Mouse (Mus musculus) MEL (cell line): ENCODE measurements at regions not wholly inside any gene's neighbourhood (a gene's known extent, or its start where the extent isn't known, plus 50 kb on each side); places are given as distances from the start of the nearest gene placed in this dataset.

ENCODE experiments used
- DNase-seq: peaks from one replicate; pipeline ENCODE4 v3.0.0; 2011; ENCODE audit warnings: low read depth, low spot score
- H3K27ac ChIP-seq: 2 replicates; pipeline ENCODE4 v1.5.1; 2012; ENCODE audit warnings: low read depth, mild to moderate bottlenecking, control low read depth, low read length, moderate library complexity; ENCODE audit not compliant: control insufficient read depth
- H3K27me3 ChIP-seq, 2 experiments: fragments of 150-350 bp in 1 of 2; sonication (generic) in 1 of 2; 2 replicates each; pipeline ENCODE4 v1.6.1; 2012; ENCODE audit warnings: low read length in 2 of 2, mild to moderate bottlenecking in 2 of 2, improper control_type of control experiment in 1 of 2, moderate library complexity in 1 of 2; ENCODE audit not compliant: insufficient read depth in 2 of 2, control insufficient read depth in 1 of 2
- H3K36me3 ChIP-seq, 2 experiments: 2 replicates each; pipeline ENCODE4 v1.6.1; 2012 to 2014; ENCODE audit warnings: low read length in 2 of 2, improper control_type of control experiment in 1 of 2, inconsistent platforms in 1 of 2, mild to moderate bottlenecking in 1 of 2; ENCODE audit not compliant: insufficient read depth in 2 of 2, control insufficient read depth in 1 of 2
- H3K4me1 ChIP-seq, 2 experiments: fragments of 150-350 bp in 1 of 2; sonication (generic) in 1 of 2; 2 replicates each; pipeline ENCODE4 v1.6.1; 2012; ENCODE audit warnings: low read length in 2 of 2, improper control_type of control experiment in 1 of 2, mild to moderate bottlenecking in 1 of 2; ENCODE audit not compliant: insufficient read depth in 2 of 2, control insufficient read depth in 1 of 2
- H3K4me3 ChIP-seq, 2 experiments: fragments of 150-350 bp in 1 of 2; sonication (generic) in 1 of 2; 2 replicates each; pipeline ENCODE4 v1.5.1; 2012; ENCODE audit warnings: low read depth in 2 of 2, low read length in 2 of 2, mild to moderate bottlenecking in 2 of 2, moderate library complexity in 2 of 2, control low read depth in 1 of 2, improper control_type of control experiment in 1 of 2; ENCODE audit not compliant: control insufficient read depth in 1 of 2, insufficient read depth in 1 of 2
- H3K79me2 ChIP-seq: 2 replicates; pipeline ENCODE4 v1.6.1; 2012; ENCODE audit warnings: mild to moderate bottlenecking, low read length, moderate library complexity; ENCODE audit not compliant: control insufficient read depth, poor library complexity, insufficient read depth
- H3K9ac ChIP-seq: 2 replicates; pipeline ENCODE4 v1.6.1; 2012; ENCODE audit warnings: low read depth, mild to moderate bottlenecking, control low read depth, low read length, moderate library complexity; ENCODE audit not compliant: control insufficient read depth, poor library complexity, severe bottlenecking
- H3K9me3 ChIP-seq: fragments of 150-350 bp; sonication (generic); replicated peaks from 2 replicates; pipeline ENCODE4 v1.6.1; 2012; ENCODE audit warnings: mild to moderate bottlenecking, low read length, improper control_type of control experiment, moderate library complexity; ENCODE audit not compliant: insufficient read depth
- CHD2 ChIP-seq: IDR thresholded peaks from 2 replicates; pipeline ENCODE4 v1.6.1; 2011; ENCODE audit warnings: low read length, improper control_type of control experiment
- CTCF ChIP-seq, 3 experiments: IDR thresholded peaks in 2 of 3; conservative IDR thresholded peaks in 1 of 3; 2 replicates each; pipeline ENCODE4 v1.5.1; 2011 to 2012; ENCODE audit warnings: low read length in 3 of 3, low read depth in 2 of 3, mild to moderate bottlenecking in 2 of 3, improper control_type of control experiment in 1 of 3, inconsistent platforms in 1 of 3, mixed read lengths in 1 of 3, moderate library complexity in 1 of 3; ENCODE audit not compliant: control insufficient read depth in 1 of 3, insufficient read depth in 1 of 3, poor library complexity in 1 of 3, severe bottlenecking in 1 of 3
- E2F4 ChIP-seq: IDR thresholded peaks from 2 replicates; pipeline ENCODE4 v1.6.1; 2011; ENCODE audit warnings: low read depth, low read length, improper control_type of control experiment, borderline replicate concordance
- GATA1 ChIP-seq: IDR thresholded peaks from 2 replicates; pipeline ENCODE4 v1.6.1; 2011; ENCODE audit warnings: low read depth, low read length, improper control_type of control experiment
- HCFC1 ChIP-seq: IDR thresholded peaks from 2 replicates; pipeline ENCODE4 v1.6.1; 2012; ENCODE audit warnings: low read depth, mild to moderate bottlenecking, inconsistent platforms, low read length, improper control_type of control experiment, moderate library complexity
- JUND ChIP-seq: IDR thresholded peaks from 2 replicates; pipeline ENCODE4 v1.6.1; 2011; ENCODE audit warnings: low read depth, mild to moderate bottlenecking, improper control_type of control experiment, low read length
- MAX ChIP-seq: IDR thresholded peaks from 2 replicates; pipeline ENCODE4 v1.6.1; 2011; ENCODE audit warnings: low read length, improper control_type of control experiment
- MXI1 ChIP-seq: IDR thresholded peaks from 2 replicates; pipeline ENCODE4 v1.6.1; 2011; ENCODE audit warnings: mild to moderate bottlenecking, low read depth, low read length, improper control_type of control experiment
- MYB ChIP-seq: IDR thresholded peaks from 2 replicates; pipeline ENCODE4 v1.6.1; 2011; ENCODE audit warnings: mild to moderate bottlenecking, low read depth, low read length, improper control_type of control experiment
- RCOR1 ChIP-seq: IDR thresholded peaks from 2 replicates; pipeline ENCODE4 v1.6.1; 2012; ENCODE audit warnings: low read depth, mild to moderate bottlenecking, inconsistent platforms, low read length, improper control_type of control experiment
- SMC3 ChIP-seq: IDR thresholded peaks from 2 replicates; pipeline ENCODE4 v1.6.1; 2011; ENCODE audit warnings: low read depth, low read length, improper control_type of control experiment
- TAL1 ChIP-seq: IDR thresholded peaks from 2 replicates; pipeline ENCODE4 v1.6.1; 2012; ENCODE audit warnings: mild to moderate bottlenecking, inconsistent platforms, low read length, moderate library complexity, mixed read lengths
- TBP ChIP-seq: IDR thresholded peaks from 2 replicates; pipeline ENCODE4 v1.8.0; 2011; ENCODE audit warnings: low read depth, low read length, improper control_type of control experiment
- TCF12 ChIP-seq: IDR thresholded peaks from 2 replicates; pipeline ENCODE4 v1.6.1; 2014; ENCODE audit warnings: low read depth, mild to moderate bottlenecking, inconsistent platforms, low read length, improper control_type of control experiment, moderate library complexity
- USF2 ChIP-seq, 2 experiments: IDR thresholded peaks; 2 replicates each; pipeline ENCODE4 v1.6.1; 2011 to 2012; ENCODE audit warnings: improper control_type of control experiment in 2 of 2, low read length in 2 of 2, borderline replicate concordance in 1 of 2, inconsistent platforms in 1 of 2, low read depth in 1 of 2, mild to moderate bottlenecking in 1 of 2; ENCODE audit not compliant: insufficient read depth in 1 of 2
- ZKSCAN1 ChIP-seq: IDR thresholded peaks from 2 replicates; pipeline ENCODE4 v1.6.1; 2012; ENCODE audit warnings: low read depth, mild to moderate bottlenecking, inconsistent platforms, low read length, improper control_type of control experiment, moderate library complexity
- ZMIZ1 ChIP-seq: IDR thresholded peaks from 2 replicates; pipeline ENCODE4 v1.6.1; 2012; ENCODE audit warnings: low read depth, mild to moderate bottlenecking, inconsistent platforms, low read length, improper control_type of control experiment, moderate library complexity
- ZNF384 ChIP-seq: IDR thresholded peaks from 2 replicates; pipeline ENCODE4 v1.6.1; 2012; ENCODE audit warnings: low read depth, mild to moderate bottlenecking, inconsistent platforms, low read length, improper control_type of control experiment

- Histone ChIP-seq H3K79me2 (no peaks in the 10 kb centered on the region), H3K4me3 (no peak overlapping the region), H3K36me3 (no peaks in the 10 kb centered on the region), H3K27me3 (no peaks in the 10 kb centered on the region), H3K27ac (no peak overlapping the region), H3K4me1 (no peaks in the 10 kb centered on the region), H3K9me3 (no peaks in the 10 kb centered on the region), H3K9ac (no peak overlapping the region)
- DNase-seq = no peak
- no peak for TF ChIP-seq USF2 (IDR thresholded peaks at IDR 0.05; ENCODE audit: borderline replicate concordance in 1 of 2, insufficient read depth in 1 of 2, low read depth in 1 of 2, low read length in 2 of 2)
- TF ChIP-seq TCF12 = no peak
- no peak for TF ChIP-seq CHD2
- no peak for TF ChIP-seq SMC3
- TF ChIP-seq HCFC1 = no peak
- no peak for TF ChIP-seq TBP
- no peak for TF ChIP-seq JUND
- no peak for TF ChIP-seq GATA1
- TF ChIP-seq ZMIZ1 = no peak
- no peak for TF ChIP-seq CTCF (IDR thresholded peaks at IDR 0.05 in 2 of 3, conservative IDR thresholded peaks at IDR 0.05 in 1 of 3; ENCODE audit: control insufficient read depth in 1 of 3, insufficient read depth in 1 of 3, low read depth in 2 of 3, low read length in 3 of 3, poor library complexity in 1 of 3, severe bottlenecking in 1 of 3)
- no peak for TF ChIP-seq ZNF384
- no peak for TF ChIP-seq TAL1
- TF ChIP-seq MXI1 = no peak
- TF ChIP-seq RCOR1 = no peak
- no peak for TF ChIP-seq E2F4
- TF ChIP-seq MAX = no peak
- TF ChIP-seq ZKSCAN1 = no peak
These were observed 375.0 kb downstream of the Cdh26 start for GRCm38 (mm10) chr2:178805283-178805682.

GRCm38 (mm10) chr2:178821552-178821951 lies 391.2 kb downstream of the Cdh26 start:
- Histone ChIP-seq H3K4me3 (no peak overlapping the region), H3K4me1 (no peaks in the 10 kb centered on the region), H3K36me3 (no peaks in the 10 kb centered on the region), H3K27ac (no peak overlapping the region), H3K9ac (no peak overlapping the region), H3K79me2 (no peaks in the 10 kb centered on the region), H3K27me3 (no peaks in the 10 kb centered on the region)
- no peak for DNase-seq
- TF ChIP-seq MYB = no peak
- TF ChIP-seq, all 39 proteins: peak for 0
- no peaks in the 10 kb centered on the region for H3K9me3 ChIP-seq
